Mouse (Mus musculus): Measurements from ENCODE around the gene Ddi2.

The Ddi2 gene

GRCm38 (mm10) chr4:141653813-141654212 is 69.4 kb downstream of the Ddi2 start:
- DNase-seq (ENCODE audit: low spot score): no peak

- no peak for DNase-seq (ENCODE audit: low spot score)
These were observed 70.2 kb downstream of the Ddi2 start for GRCm38 (mm10) chr4:141653044-141653443.

GRCm38 (mm10) chr4:141651944-141652343 is 71.3 kb downstream of the Ddi2 start:
- DNase-seq (ENCODE audit: low spot score): no peak

- no peak for DNase-seq (ENCODE audit: low spot score)
These were observed 71.9 kb downstream of the Ddi2 start for GRCm38 (mm10) chr4:141651286-141651685.

- no peak for DNase-seq (ENCODE audit: low spot score)
These were observed 74.0 kb downstream of the Ddi2 start for GRCm38 (mm10) chr4:141649244-141649643.

- DNase-seq (ENCODE audit: low spot score): no peak
These were observed 75.0 kb downstream of the Ddi2 start for GRCm38 (mm10) chr4:141648262-141648661.

- no peak for DNase-seq (ENCODE audit: low spot score)
These were observed 76.0 kb downstream of the Ddi2 start for GRCm38 (mm10) chr4:141647187-141647586.

GRCm38 (mm10) chr4:141645988-141646387 is 77.2 kb downstream of the Ddi2 start:
- no peak for DNase-seq (ENCODE audit: low spot score)

- DNase-seq (ENCODE audit: low spot score): no peak
These were observed 79.9 kb downstream of the Ddi2 start for GRCm38 (mm10) chr4:141643118-141643855.

- no peak for DNase-seq (ENCODE audit: low spot score)
These were observed 81.0 kb downstream of the Ddi2 start for GRCm38 (mm10) chr4:141641961-141642811.

GRCm38 (mm10) chr4:141641353-141641771 is 81.9 kb downstream of the Ddi2 start:
- no peak for DNase-seq (ENCODE audit: low spot score)

GRCm38 (mm10) chr4:141639474-141639873 is 83.7 kb downstream of the Ddi2 start:
- no peak for DNase-seq (ENCODE audit: low spot score)

GRCm38 (mm10) chr4:141636693-141637092 is 86.5 kb downstream of the Ddi2 start:
- DNase-seq (ENCODE audit: low spot score): no peak

- DNase-seq (ENCODE audit: low spot score): no peak
These were observed 87.2 kb downstream of the Ddi2 start for GRCm38 (mm10) chr4:141635991-141636390.

GRCm38 (mm10) chr4:141632111-141632873 is 90.9 kb downstream of the Ddi2 start:
- DNase-seq (ENCODE audit: low spot score): no peak

- DNase-seq (ENCODE audit: low spot score): no peak
These were observed 92.0 kb downstream of the Ddi2 start for GRCm38 (mm10) chr4:141631250-141631649.

- no peak for DNase-seq (ENCODE audit: low spot score)
These were observed 93.2 kb downstream of the Ddi2 start for GRCm38 (mm10) chr4:141630021-141630420.

GRCm38 (mm10) chr4:141628661-141629060 is 94.6 kb downstream of the Ddi2 start:
- DNase-seq (ENCODE audit: low spot score): no peak
